Mouse (Mus musculus) heart, adult 2 months (tissue): ENCODE measurements at regions not wholly inside any gene's neighbourhood (a gene's known extent, or its start where the extent isn't known, plus 50 kb on each side); places are given as distances from the start of the nearest gene placed in this dataset.

Source experiments
- DNase-seq, 2 experiments: peaks; one replicate each; pipeline ENCODE4 v3.0.0; 2021
- H3K27ac ChIP-seq: fragments of 200-600 bp; 2 replicates; pipeline ENCODE4 v1.8.1; 2022
- H3K27me3 ChIP-seq: fragments of 200-500 bp; 2 replicates; pipeline ENCODE4 v1.6.1; 2012; ENCODE audit warnings: mild to moderate bottlenecking, low read length, inconsistent platforms, mixed read lengths; ENCODE audit not compliant: control insufficient read depth, insufficient read depth
- H3K36me3 ChIP-seq: fragments of 200-500 bp; 2 replicates; pipeline ENCODE4 v1.6.1; 2012; ENCODE audit warnings: low read length, inconsistent platforms; ENCODE audit not compliant: control insufficient read depth, insufficient read depth
- H3K4me1 ChIP-seq: fragments of 200-500 bp; 2 replicates; pipeline ENCODE4 v1.6.1; 2011; ENCODE audit warnings: low read length; ENCODE audit not compliant: control insufficient read depth, insufficient read depth
- H3K4me3 ChIP-seq: fragments of 200-600 bp; 2 replicates; pipeline ENCODE4 v1.8.1; 2022
- H3K79me2 ChIP-seq: fragments of 200-500 bp; replicated peaks from 2 replicates; pipeline ENCODE4 v1.6.1; 2012; ENCODE audit warnings: mild to moderate bottlenecking, inconsistent platforms, low read length, moderate library complexity, mixed read lengths; ENCODE audit not compliant: control insufficient read depth, insufficient read depth
- H3K9ac ChIP-seq: fragments of 200-500 bp; 2 replicates; pipeline ENCODE4 v1.6.1; 2012; ENCODE audit warnings: low read depth, mild to moderate bottlenecking, control low read depth, inconsistent platforms, low read length, mixed read lengths
- CTCF ChIP-seq: fragments of 200-600 bp; IDR thresholded peaks from 2 replicates; pipeline ENCODE4 v1.8.1; 2022; ENCODE audit warnings: antibody characterized with exemption, mild to moderate bottlenecking, moderate library complexity
- EP300 ChIP-seq: fragments of 200-500 bp; IDR thresholded peaks from 2 replicates; pipeline ENCODE4 v1.6.1; 2011; ENCODE audit warnings: low read depth, low read length, control low read depth; ENCODE audit not compliant: insufficient read depth
- POLR2A ChIP-seq: fragments of 200-500 bp; IDR thresholded peaks from 2 replicates; pipeline ENCODE4 v1.6.1; 2011; ENCODE audit warnings: mild to moderate bottlenecking, low read depth, low read length, control low read depth; ENCODE audit not compliant: insufficient read depth
- WGBS: fragments of 180-500 bp; shearing (Covaris S2); methylation state at CpG from one replicate; pipeline ENCODE4 v1.1.7; 2018; 5-methylcytosine and 5-hydroxymethylcytosine counted together
- intact Hi-C: fragments of 180-260 bp; cut with DNase I; formaldehyde crosslinking; loops from one replicate; pipeline ENCODE4 v1.15.1; 2025

- H3K4me3 ChIP-seq, result no peak overlapping the region
- TF ChIP-seq EP300 (no peak), CTCF (no peak), POLR2A (no peak)
- no peak overlapping the region for H3K9ac ChIP-seq
- DNase-seq, result no peak
- 26% methylated on average over 8 of the region's 8 CpGs for WGBS
- H3K27ac ChIP-seq, result no peak overlapping the region
- H3K79me2 ChIP-seq, result no peaks in the 10 kb centered on the region
- no peaks in the 10 kb centered on the region for H3K36me3 ChIP-seq
- H3K4me1 ChIP-seq, result no peaks in the 10 kb centered on the region; the same call in 1 of the 2 replicates
- no peaks in the 10 kb centered on the region for H3K27me3 ChIP-seq
- intact Hi-C loops, result no loop called here
Observed at GRCm38 (mm10) chr4:12506851-12507551, 335.2 kb upstream of the Fam92a start.

GRCm38 (mm10) chr4:12501086-12501485 lies 329.3 kb upstream of the Fam92a start:
- Histone ChIP-seq H3K9ac (no peak overlapping the region), H3K4me1 (no peaks in the 10 kb centered on the region; the same call in 1 of the 2 replicates), H3K4me3 (no peak overlapping the region), H3K79me2 (no peaks in the 10 kb centered on the region), H3K27me3 (no peaks in the 10 kb centered on the region), H3K27ac (no peak overlapping the region), H3K36me3 (no peaks in the 10 kb centered on the region)
- no peak for DNase-seq
- 50% methylated on average over 8 of the region's 8 CpGs for WGBS
- intact Hi-C loops, result no loop called here
- TF ChIP-seq EP300, result no peak
- TF ChIP-seq CTCF, result no peak
- no peak for TF ChIP-seq POLR2A

DNA sequence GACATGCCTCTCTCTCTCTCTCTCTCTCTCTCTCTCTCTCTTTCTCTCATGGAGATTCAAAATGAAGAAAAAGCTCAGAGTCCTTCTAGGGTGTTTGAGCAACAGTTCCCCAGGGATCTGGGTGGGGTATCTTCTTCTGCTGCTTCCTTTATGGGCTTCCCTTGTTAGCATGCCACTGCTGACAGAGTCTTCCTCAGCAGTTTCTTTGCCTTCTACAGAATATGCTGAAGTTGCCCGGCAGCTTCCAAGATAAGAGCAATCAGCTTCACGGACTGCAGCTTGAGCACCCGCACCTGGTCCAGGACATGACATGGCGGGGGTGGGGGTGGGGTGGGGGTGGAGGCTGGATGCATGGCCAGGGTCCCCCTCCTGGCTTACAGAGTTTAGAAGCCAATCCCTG lies 326.6 kb upstream of the Fam92a start:
- WGBS, result 40% methylated on average over 4 of the region's 4 CpGs
- no peak overlapping the region for H3K9ac ChIP-seq
- no peak for TF ChIP-seq POLR2A
- H3K4me1 ChIP-seq, result no peaks in the 10 kb centered on the region; the same call in 1 of the 2 replicates
- DNase-seq, result no peak
- H3K4me3 ChIP-seq, result no peak overlapping the region
- no peak overlapping the region for H3K27ac ChIP-seq
- intact Hi-C loops, result no loop called here
- H3K79me2 ChIP-seq, result no peaks in the 10 kb centered on the region
- no peaks in the 10 kb centered on the region for H3K36me3 ChIP-seq
- no peaks in the 10 kb centered on the region for H3K27me3 ChIP-seq

GRCm38 (mm10) chr4:12492468-12492867 lies 320.7 kb upstream of the Fam92a start:
- Histone ChIP-seq H3K9ac (no peak overlapping the region), H3K27me3 (no peaks in the 10 kb centered on the region), H3K4me1 (no peaks in the 10 kb centered on the region; the same call in none of the 2 replicates), H3K27ac (no peak overlapping the region), H3K36me3 (no peaks in the 10 kb centered on the region), H3K79me2 (no peaks in the 10 kb centered on the region), H3K4me3 (no peak overlapping the region)
- WGBS, result 62% methylated on average over 2 of the region's 2 CpGs
- intact Hi-C loops, result no loop called here
- TF ChIP-seq EP300 (no peak), POLR2A (no peak), CTCF (no peak)
- DNase-seq, result no peak

- no peaks in the 10 kb centered on the region for H3K36me3 ChIP-seq
- intact Hi-C loops, result no loop called here
- H3K4me3 ChIP-seq, result no peak overlapping the region
- H3K4me1 ChIP-seq, result no peaks in the 10 kb centered on the region; the same call in none of the 2 replicates
- H3K79me2 ChIP-seq, result no peaks in the 10 kb centered on the region
- H3K9ac ChIP-seq, result no peak overlapping the region
- H3K27me3 ChIP-seq, result no peaks in the 10 kb centered on the region
- TF ChIP-seq POLR2A (no peak), EP300 (no peak), CTCF (no peak)
- peak; percentile 37 to 40 for DNase-seq
- 80% methylated on average over 6 of the region's 6 CpGs for WGBS
- no peak overlapping the region for H3K27ac ChIP-seq
Observed at GRCm38 (mm10) chr4:12491306-12491705, 319.5 kb upstream of the Fam92a start.

GRCm38 (mm10) chr4:12490066-12490465 lies 318.3 kb upstream of the Fam92a start:
- Histone ChIP-seq H3K4me3 (no peak overlapping the region), H3K27me3 (no peaks in the 10 kb centered on the region), H3K36me3 (no peaks in the 10 kb centered on the region), H3K79me2 (no peaks in the 10 kb centered on the region), H3K4me1 (no peaks in the 10 kb centered on the region; the same call in none of the 2 replicates), H3K9ac (no peak overlapping the region), H3K27ac (no peak overlapping the region)
- TF ChIP-seq POLR2A (no peak), EP300 (no peak), CTCF (no peak)
- no peak for DNase-seq
- intact Hi-C loops, result no loop called here
- WGBS, result 29% methylated on average over 3 of the region's 3 CpGs

DNA sequence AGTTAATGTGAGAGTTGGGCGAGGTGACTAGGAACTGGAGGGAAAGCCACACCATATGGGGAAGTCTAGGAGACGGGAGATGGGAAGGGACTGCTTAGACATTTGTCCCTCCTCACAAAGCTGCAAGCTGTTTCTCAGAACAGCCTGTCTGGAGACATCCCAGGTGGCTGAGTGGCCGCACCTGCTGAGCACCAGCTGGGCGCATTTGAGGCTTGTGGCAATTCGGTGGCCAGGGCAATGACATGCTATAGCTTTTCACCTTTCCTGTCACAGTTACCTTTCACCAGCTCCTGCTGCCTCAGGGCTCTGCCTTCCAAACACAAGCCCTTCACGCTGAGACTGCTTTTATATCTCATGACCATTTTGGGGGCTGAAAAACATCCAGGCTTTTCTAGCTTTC lies 317.5 kb upstream of the Fam92a start:
- Histone ChIP-seq H3K27me3 (no peaks in the 10 kb centered on the region), H3K9ac (no peak overlapping the region), H3K36me3 (no peaks in the 10 kb centered on the region), H3K4me1 (no peaks in the 10 kb centered on the region; the same call in none of the 2 replicates), H3K27ac (no peak overlapping the region), H3K79me2 (no peaks in the 10 kb centered on the region), H3K4me3 (no peak overlapping the region)
- TF ChIP-seq CTCF, result no peak
- WGBS, result 64% methylated on average over 6 of the region's 6 CpGs
- DNase-seq, result peak in 1 of 2 experiments; percentile 23
- intact Hi-C loops, result no loop called here
